Mouse (Mus musculus): ENCODE data around the gene Alg14. TPM values are rescaled to one million over a fixed set of nuclear protein-coding genes. Genes with fewer than 3 reads are reported as not detected.

The Alg14 gene
- polyA plus RNA-seq, 1 experiment from 2014 or later = 32.4 TPM

- 86% methylated on average over 6 of the region's 6 CpGs for WGBS
- Histone ChIP-seq H3K4me3 (ENCODE audit: low read depth, low read length) (no peak overlapping the region), H3K27ac (replicated peaks; ENCODE audit: low read depth, low read length) (no peak overlapping the region), H3K4me1 (ENCODE audit: control insufficient read depth, insufficient read depth, low read length) (0 out of 2 replicates have a peak, but pooled peaks cover 2% of the 10 kb centered on the region), H3K9ac (ENCODE audit: low read length) (no peak overlapping the region), H3K4me2 (ENCODE audit: low read depth, severe bottlenecking) (no peak overlapping the region), H3K36me3 (ENCODE audit: control insufficient read depth, insufficient read depth, low read length) (no peaks in the 10 kb centered on the region), H3K27me3 (ENCODE audit: control insufficient read depth, insufficient read depth, low read length) (no peaks in the 10 kb centered on the region), H3K9me3 (ENCODE audit: control insufficient read depth, low read length) (no peaks in the 10 kb centered on the region)
- no peak for ATAC-seq (ENCODE audit: insufficient number of reproducible peaks, low FRiP score, low TSS enrichment, low read depth)
- DNase-seq (ENCODE audit: low spot score) = no peak
These were observed 110.5 kb downstream of the Alg14 start for GRCm38 (mm10) chr3:121402096-121402495.

GRCm38 (mm10) chr3:121403449-121403848, 111.9 kb downstream of the Alg14 start:
- H3K4me1 ChIP-seq (ENCODE audit: control insufficient read depth, insufficient read depth, low read length) = 0 out of 2 replicates have a peak, but pooled peaks cover 2% of the 10 kb centered on the region
- no peaks in the 10 kb centered on the region for H3K36me3 ChIP-seq (ENCODE audit: control insufficient read depth, insufficient read depth, low read length)
- H3K4me2 ChIP-seq (ENCODE audit: low read depth, severe bottlenecking) = no peak overlapping the region
- no peaks in the 10 kb centered on the region for H3K9me3 ChIP-seq (ENCODE audit: control insufficient read depth, low read length)
- no peak overlapping the region for H3K9ac ChIP-seq (ENCODE audit: low read length)
- no peak overlapping the region for H3K4me3 ChIP-seq (ENCODE audit: low read depth, low read length)
- 67% methylated on average over 5 of the region's 5 CpGs for WGBS
- DNase-seq (ENCODE audit: low spot score) = no peak
- H3K27ac ChIP-seq (replicated peaks; ENCODE audit: low read depth, low read length) = no peak overlapping the region
- ATAC-seq (ENCODE audit: insufficient number of reproducible peaks, low FRiP score, low TSS enrichment, low read depth) = no peak
- H3K27me3 ChIP-seq (ENCODE audit: control insufficient read depth, insufficient read depth, low read length) = no peaks in the 10 kb centered on the region

- Histone ChIP-seq H3K9ac (ENCODE audit: low read length) (no peak overlapping the region), H3K4me2 (ENCODE audit: low read depth, severe bottlenecking) (no peak overlapping the region), H3K9me3 (ENCODE audit: control insufficient read depth, low read length) (no peaks in the 10 kb centered on the region), H3K27ac (replicated peaks; ENCODE audit: low read depth, low read length) (no peak overlapping the region), H3K27me3 (ENCODE audit: control insufficient read depth, insufficient read depth, low read length) (no peaks in the 10 kb centered on the region), H3K4me1 (ENCODE audit: control insufficient read depth, insufficient read depth, low read length) (0 out of 2 replicates have a peak, but pooled peaks cover 2% of the 10 kb centered on the region), H3K36me3 (ENCODE audit: control insufficient read depth, insufficient read depth, low read length) (no peaks in the 10 kb centered on the region), H3K4me3 (ENCODE audit: low read depth, low read length) (no peak overlapping the region)
- WGBS = 73% methylated on average over 5 of the region's 5 CpGs
- DNase-seq (ENCODE audit: low spot score) (no peak), ATAC-seq (ENCODE audit: insufficient number of reproducible peaks, low FRiP score, low TSS enrichment, low read depth) (no peak)
These were observed 113.5 kb downstream of the Alg14 start for GRCm38 (mm10) chr3:121405101-121405500.

DNA sequence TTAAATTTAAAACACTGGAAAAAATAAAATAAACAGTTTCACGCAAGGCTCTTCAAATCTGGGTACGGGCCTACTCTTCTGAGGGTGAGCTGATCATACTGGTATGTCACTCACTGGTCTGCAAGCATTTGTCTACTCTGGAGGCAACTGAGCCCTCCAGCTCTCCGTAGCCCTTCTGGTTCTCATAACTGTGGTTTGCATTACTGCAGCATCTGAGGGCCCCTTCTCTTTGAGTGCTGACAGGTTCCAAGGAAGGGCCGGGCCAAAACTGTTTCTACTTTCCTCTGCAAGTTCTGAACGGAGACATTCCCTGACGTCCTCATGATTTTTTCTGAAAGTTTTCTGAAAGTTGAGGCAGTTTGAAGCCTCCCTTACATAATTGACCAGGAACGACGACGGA, 115.8 kb downstream of the Alg14 start:
- WGBS = 77% methylated on average over 9 of the region's 9 CpGs
- ATAC-seq (ENCODE audit: insufficient number of reproducible peaks, low FRiP score, low TSS enrichment, low read depth) = no peak
- H3K27me3 ChIP-seq (ENCODE audit: control insufficient read depth, insufficient read depth, low read length) = no peaks in the 10 kb centered on the region

DNA sequence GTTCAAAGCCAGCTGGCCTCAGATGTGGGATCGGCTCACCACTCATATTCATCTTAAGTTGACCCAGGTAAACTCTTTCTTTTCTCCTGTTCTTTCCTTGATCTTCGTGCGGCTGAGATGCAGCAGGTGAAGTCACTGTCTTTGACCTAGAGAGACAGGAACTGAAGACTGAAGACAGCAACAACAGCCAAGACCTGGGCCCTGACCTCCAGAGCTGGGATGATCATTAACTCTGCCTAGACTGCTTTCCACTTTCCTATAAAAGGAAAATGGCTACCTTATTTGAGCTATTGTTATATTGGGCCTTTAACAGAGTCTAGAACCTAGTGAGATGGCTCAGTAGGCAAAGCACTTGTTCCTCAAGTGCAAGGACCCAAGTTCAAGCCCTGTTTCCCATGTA, 116.8 kb downstream of the Alg14 start:
- H3K27ac ChIP-seq (replicated peaks; ENCODE audit: low read depth, low read length) = no peak overlapping the region
- H3K4me2 ChIP-seq (ENCODE audit: low read depth, severe bottlenecking) = no peak overlapping the region
- H3K27me3 ChIP-seq (ENCODE audit: control insufficient read depth, insufficient read depth, low read length) = no peaks in the 10 kb centered on the region
- DNase-seq (ENCODE audit: low spot score) = no peak
- no peaks in the 10 kb centered on the region for H3K9me3 ChIP-seq (ENCODE audit: control insufficient read depth, low read length)
- no peak for ATAC-seq (ENCODE audit: insufficient number of reproducible peaks, low FRiP score, low TSS enrichment, low read depth)
- 0 out of 2 replicates have a peak, but pooled peaks cover 2% of the 10 kb centered on the region for H3K4me1 ChIP-seq (ENCODE audit: control insufficient read depth, insufficient read depth, low read length)
- H3K4me3 ChIP-seq (ENCODE audit: low read depth, low read length) = no peak overlapping the region
- no peaks in the 10 kb centered on the region for H3K36me3 ChIP-seq (ENCODE audit: control insufficient read depth, insufficient read depth, low read length)
- no peak overlapping the region for H3K9ac ChIP-seq (ENCODE audit: low read length)
- WGBS = 93% methylated on average over 3 of the region's 3 CpGs

More for the DNA sequence above, 115.8 kb downstream of the Alg14 start:
- Histone ChIP-seq H3K36me3 (ENCODE audit: control insufficient read depth, insufficient read depth, low read length) (no peaks in the 10 kb centered on the region), H3K4me2 (ENCODE audit: low read depth, severe bottlenecking) (no peak overlapping the region), H3K9me3 (ENCODE audit: control insufficient read depth, low read length) (no peaks in the 10 kb centered on the region), H3K27ac (replicated peaks; ENCODE audit: low read depth, low read length) (no peak overlapping the region), H3K9ac (ENCODE audit: low read length) (no peak overlapping the region), H3K4me3 (ENCODE audit: low read depth, low read length) (no peak overlapping the region), H3K4me1 (ENCODE audit: control insufficient read depth, insufficient read depth, low read length) (0 out of 2 replicates have a peak, but pooled peaks cover 2% of the 10 kb centered on the region)
- DNase-seq (ENCODE audit: low spot score) = no peak

GRCm38 (mm10) chr3:121411450-121411849, 119.9 kb downstream of the Alg14 start:
- H3K4me3 ChIP-seq (ENCODE audit: low read depth, low read length) = no peak overlapping the region
- no peak overlapping the region for H3K4me2 ChIP-seq (ENCODE audit: low read depth, severe bottlenecking)
- DNase-seq (ENCODE audit: low spot score) = no peak
- H3K9ac ChIP-seq (ENCODE audit: low read length) = no peak overlapping the region
- H3K36me3 ChIP-seq (ENCODE audit: control insufficient read depth, insufficient read depth, low read length) = no peaks in the 10 kb centered on the region
- WGBS = 53% methylated on average over 6 of the region's 6 CpGs
- no peak for ATAC-seq (ENCODE audit: insufficient number of reproducible peaks, low FRiP score, low TSS enrichment, low read depth)
- H3K9me3 ChIP-seq (ENCODE audit: control insufficient read depth, low read length) = no peaks in the 10 kb centered on the region
- H3K27me3 ChIP-seq (ENCODE audit: control insufficient read depth, insufficient read depth, low read length) = no peaks in the 10 kb centered on the region
- no peak overlapping the region for H3K27ac ChIP-seq (replicated peaks; ENCODE audit: low read depth, low read length)
- no peaks in the 10 kb centered on the region for H3K4me1 ChIP-seq (ENCODE audit: control insufficient read depth, insufficient read depth, low read length)

Other genes starting within 250 kb of the Alg14 start
- gene Rwdd3, start 120.1 kb upstream of the Alg14 start, polyA plus RNA-seq (2014; fragmentation: Nextera tagmentation; extraction: Ambion mirVana) = 4.7 and 5.6 TPM in 2 replicates
- gene Tmem56, start 8.7 kb upstream of the Alg14 start, polyA plus RNA-seq (2014; fragmentation: Nextera tagmentation; extraction: Ambion mirVana) = 0.95 and 1.4 TPM in 2 replicates
- gene Cnn3, start 134.7 kb downstream of the Alg14 start, polyA plus RNA-seq (2014; fragmentation: Nextera tagmentation; extraction: Ambion mirVana) = 840 and 843 TPM in 2 replicates
- 0.75 and 1.3 TPM in 2 replicates for gene Slc44a3, start 240.6 kb downstream of the Alg14 start, polyA plus RNA-seq (2014; fragmentation: Nextera tagmentation; extraction: Ambion mirVana)

All from limb, embryonic 11.5 days (tissue).